Mouse (Mus musculus): Measurements from ENCODE around the gene C4b. TPM values are rescaled to one million over a fixed set of nuclear protein-coding genes. Genes with fewer than 3 reads are reported as not detected.
"Not testable (repeated sequence)": the region's sequence is repeated elsewhere in the genome, so short reads cannot be mapped to it uniquely, and the experiment has no call there.

The C4b gene
- polyA plus RNA-seq, 1 experiment from 2014 or later, result 1.3 TPM

- no peak for DNase-seq (ENCODE audit: low spot score)
- no peak overlapping the region for H3K9ac ChIP-seq (ENCODE audit: low read length)
- no peak overlapping the region for H3K4me3 ChIP-seq (ENCODE audit: low read depth, low read length)
- no peaks in the 10 kb centered on the region for H3K36me3 ChIP-seq (ENCODE audit: control insufficient read depth, insufficient read depth, low read length)
- 63% methylated on average over 6 of the region's 6 CpGs for WGBS
- no peak overlapping the region for H3K4me2 ChIP-seq (replicated peaks; ENCODE audit: low read depth)
- TF ChIP-seq CTCF (IDR thresholded peaks at IDR 0.05; ENCODE audit: low read depth) (no peak), EP300 (optimal IDR thresholded peaks at IDR 0.05) (no peak)
- no peak overlapping the region for H3K27ac ChIP-seq (replicated peaks)
- H3K27me3 ChIP-seq (ENCODE audit: control insufficient read depth, insufficient read depth, low read length), result no peaks in the 10 kb centered on the region
- ATAC-seq (ENCODE audit: low FRiP score, low TSS enrichment), result no peak
- H3K4me1 ChIP-seq (replicated peaks; ENCODE audit: control insufficient read depth, insufficient read depth), result no peaks in the 10 kb centered on the region
- H3K9me3 ChIP-seq (ENCODE audit: control insufficient read depth, low read length), result no peaks in the 10 kb centered on the region
Measured at GRCm38 (mm10) chr17:34744206-34744605, 524 bp upstream of the C4b start.

GRCm38 (mm10) chr17:34740280-34740679, 3.4 kb downstream of the C4b start:
- Histone ChIP-seq H3K4me1 (replicated peaks; ENCODE audit: control insufficient read depth, insufficient read depth) (no peaks in the 10 kb centered on the region), H3K27me3 (ENCODE audit: control insufficient read depth, insufficient read depth, low read length) (no peaks in the 10 kb centered on the region), H3K27ac (replicated peaks) (no peak overlapping the region), H3K4me3 (ENCODE audit: low read depth, low read length) (no peak overlapping the region), H3K9ac (ENCODE audit: low read length) (no peak overlapping the region), H3K4me2 (replicated peaks; ENCODE audit: low read depth) (no peak overlapping the region), H3K9me3 (ENCODE audit: control insufficient read depth, low read length) (no peaks in the 10 kb centered on the region), H3K36me3 (ENCODE audit: control insufficient read depth, insufficient read depth, low read length) (no peaks in the 10 kb centered on the region)
- WGBS, result 53% methylated on average over 4 of the region's 4 CpGs
- no peak for TF ChIP-seq EP300 (optimal IDR thresholded peaks at IDR 0.05)
- TF ChIP-seq CTCF (IDR thresholded peaks at IDR 0.05; ENCODE audit: low read depth), result no peak
- DNase-seq (ENCODE audit: low spot score) (no peak), ATAC-seq (ENCODE audit: low FRiP score, low TSS enrichment) (no peak)

- not testable (repeated sequence) for H3K4me1 ChIP-seq (replicated peaks; ENCODE audit: control insufficient read depth, insufficient read depth); ATAC-seq (ENCODE audit: low FRiP score, low TSS enrichment); H3K4me2 ChIP-seq (replicated peaks; ENCODE audit: low read depth); H3K27ac ChIP-seq (replicated peaks); H3K9me3 ChIP-seq (ENCODE audit: control insufficient read depth, low read length); H3K27me3 ChIP-seq (ENCODE audit: control insufficient read depth, insufficient read depth, low read length); DNase-seq (ENCODE audit: low spot score); H3K36me3 ChIP-seq (ENCODE audit: control insufficient read depth, insufficient read depth, low read length); H3K9ac ChIP-seq (ENCODE audit: low read length); H3K4me3 ChIP-seq (ENCODE audit: low read depth, low read length)
- WGBS, result 87% methylated on average over 7 of the region's 7 CpGs
Measured at GRCm38 (mm10) chr17:34739708-34740107, 4.0 kb downstream of the C4b start.

- H3K9ac ChIP-seq (ENCODE audit: low read length); H3K27ac ChIP-seq (replicated peaks); H3K4me1 ChIP-seq (replicated peaks; ENCODE audit: control insufficient read depth, insufficient read depth); H3K4me2 ChIP-seq (replicated peaks; ENCODE audit: low read depth); ATAC-seq (ENCODE audit: low FRiP score, low TSS enrichment); H3K4me3 ChIP-seq (ENCODE audit: low read depth, low read length); H3K36me3 ChIP-seq (ENCODE audit: control insufficient read depth, insufficient read depth, low read length); H3K9me3 ChIP-seq (ENCODE audit: control insufficient read depth, low read length); DNase-seq (ENCODE audit: low spot score); H3K27me3 ChIP-seq (ENCODE audit: control insufficient read depth, insufficient read depth, low read length): not testable (repeated sequence)
- WGBS, result 75% methylated on average over 5 of the region's 5 CpGs
Measured at GRCm38 (mm10) chr17:34737466-34737865, 6.2 kb downstream of the C4b start.

- ATAC-seq (ENCODE audit: low FRiP score, low TSS enrichment); H3K4me1 ChIP-seq (replicated peaks; ENCODE audit: control insufficient read depth, insufficient read depth); H3K9me3 ChIP-seq (ENCODE audit: control insufficient read depth, low read length); H3K4me2 ChIP-seq (replicated peaks; ENCODE audit: low read depth); H3K4me3 ChIP-seq (ENCODE audit: low read depth, low read length); DNase-seq (ENCODE audit: low spot score); H3K27me3 ChIP-seq (ENCODE audit: control insufficient read depth, insufficient read depth, low read length); H3K9ac ChIP-seq (ENCODE audit: low read length); H3K36me3 ChIP-seq (ENCODE audit: control insufficient read depth, insufficient read depth, low read length); H3K27ac ChIP-seq (replicated peaks): not testable (repeated sequence)
- 83% methylated on average over 10 of the region's 12 CpGs for WGBS
Measured at GRCm38 (mm10) chr17:34729779-34730553, 13.7 kb downstream of the C4b start.

GRCm38 (mm10) chr17:34729155-34729554, 14.5 kb downstream of the C4b start:
- not testable (repeated sequence) for H3K4me1 ChIP-seq (replicated peaks; ENCODE audit: control insufficient read depth, insufficient read depth); H3K9ac ChIP-seq (ENCODE audit: low read length); H3K27me3 ChIP-seq (ENCODE audit: control insufficient read depth, insufficient read depth, low read length); H3K4me3 ChIP-seq (ENCODE audit: low read depth, low read length); H3K4me2 ChIP-seq (replicated peaks; ENCODE audit: low read depth); H3K36me3 ChIP-seq (ENCODE audit: control insufficient read depth, insufficient read depth, low read length); ATAC-seq (ENCODE audit: low FRiP score, low TSS enrichment); H3K9me3 ChIP-seq (ENCODE audit: control insufficient read depth, low read length); DNase-seq (ENCODE audit: low spot score); H3K27ac ChIP-seq (replicated peaks)
- 74% methylated on average over 11 of the region's 11 CpGs for WGBS
